Mouse (Mus musculus): Measurements from ENCODE around the gene Efcab8. TPM values are rescaled to one million over a fixed set of nuclear protein-coding genes. Genes with fewer than 3 reads are reported as not detected.
"Not testable (repeated sequence)": the region's sequence is repeated elsewhere in the genome, so short reads cannot be mapped to it uniquely, and the experiment has no call there.

Efcab8 gene
- total and polyA plus RNA-seq, 2 experiments from 2014 or later: 0.05 TPM; not detected in 1

GRCm38 (mm10) chr2:153808146-153808545 is 28.4 kb downstream of the Efcab8 start:
- WGBS: 76% methylated on average over 8 of the region's 8 CpGs

GRCm38 (mm10) chr2:153808841-153809240 is 29.1 kb downstream of the Efcab8 start:
- Histone ChIP-seq H3K36me3 (replicated peaks; ENCODE audit: control insufficient read depth, insufficient read depth, low read length) (no peaks in the 10 kb centered on the region), H3K9me3 (replicated peaks; ENCODE audit: control insufficient read depth, low read length) (no peaks in the 10 kb centered on the region), H3K27me3 (ENCODE audit: control insufficient read depth, insufficient read depth, low read length) (no peaks in the 10 kb centered on the region), H3K9ac (replicated peaks; ENCODE audit: low read depth, low read length) (no peak overlapping the region), H3K27ac (ENCODE audit: low read depth) (no peak overlapping the region), H3K4me2 (ENCODE audit: low read depth, low read length) (no peak overlapping the region), H3K4me1 (ENCODE audit: control insufficient read depth, insufficient read depth) (no peaks in the 10 kb centered on the region), H3K4me3 (ENCODE audit: low read depth, low read length) (no peak overlapping the region)
- 62% methylated on average over 6 of the region's 6 CpGs for WGBS
- TF ChIP-seq EP300 (IDR thresholded peaks at IDR 0.05; ENCODE audit: low read depth): no peak
- no peak for TF ChIP-seq CTCF (IDR thresholded peaks at IDR 0.05; ENCODE audit: low read depth)
- ATAC-seq (ENCODE audit: insufficient read depth, low read depth): no peak
- no peak for DNase-seq (ENCODE audit: low spot score)

More at GRCm38 (mm10) chr2:153808146-153808545, 28.4 kb downstream of the Efcab8 start:
- Histone ChIP-seq H3K36me3 (replicated peaks; ENCODE audit: control insufficient read depth, insufficient read depth, low read length) (no peaks in the 10 kb centered on the region), H3K4me1 (ENCODE audit: control insufficient read depth, insufficient read depth) (no peaks in the 10 kb centered on the region), H3K27me3 (ENCODE audit: control insufficient read depth, insufficient read depth, low read length) (no peaks in the 10 kb centered on the region), H3K4me3 (ENCODE audit: low read depth, low read length) (no peak overlapping the region), H3K27ac (ENCODE audit: low read depth) (no peak overlapping the region), H3K9me3 (replicated peaks; ENCODE audit: control insufficient read depth, low read length) (no peaks in the 10 kb centered on the region), H3K4me2 (ENCODE audit: low read depth, low read length) (no peak overlapping the region), H3K9ac (replicated peaks; ENCODE audit: low read depth, low read length) (no peak overlapping the region)
- ATAC-seq (ENCODE audit: insufficient read depth, low read depth): no peak
- no peak for DNase-seq (ENCODE audit: low spot score)
- no peak for TF ChIP-seq CTCF (IDR thresholded peaks at IDR 0.05; ENCODE audit: low read depth)
- no peak for TF ChIP-seq EP300 (IDR thresholded peaks at IDR 0.05; ENCODE audit: low read depth)

- no peaks in the 10 kb centered on the region for H3K4me1 ChIP-seq (ENCODE audit: control insufficient read depth, insufficient read depth)
- H3K4me3 ChIP-seq (ENCODE audit: low read depth, low read length): no peak overlapping the region
- TF ChIP-seq CTCF (IDR thresholded peaks at IDR 0.05; ENCODE audit: low read depth) (no peak), EP300 (IDR thresholded peaks at IDR 0.05; ENCODE audit: low read depth) (no peak)
- H3K36me3 ChIP-seq (replicated peaks; ENCODE audit: control insufficient read depth, insufficient read depth, low read length): no peaks in the 10 kb centered on the region
- H3K9me3 ChIP-seq (replicated peaks; ENCODE audit: control insufficient read depth, low read length): no peaks in the 10 kb centered on the region
- H3K9ac ChIP-seq (replicated peaks; ENCODE audit: low read depth, low read length): no peak overlapping the region
- no peak for ATAC-seq (ENCODE audit: insufficient read depth, low read depth)
- 33% methylated on average over 3 of the region's 3 CpGs for WGBS
- H3K4me2 ChIP-seq (ENCODE audit: low read depth, low read length): no peak overlapping the region
- H3K27ac ChIP-seq (ENCODE audit: low read depth): no peak overlapping the region
- DNase-seq (ENCODE audit: low spot score): no peak
- no peaks in the 10 kb centered on the region for H3K27me3 ChIP-seq (ENCODE audit: control insufficient read depth, insufficient read depth, low read length)
Observed at GRCm38 (mm10) chr2:153809921-153810320, 30.2 kb downstream of the Efcab8 start.

GRCm38 (mm10) chr2:153822005-153822543 is 42.3 kb downstream of the Efcab8 start:
- ATAC-seq (ENCODE audit: insufficient read depth, low read depth) (no peak), DNase-seq (ENCODE audit: low spot score) (no peak)
- Histone ChIP-seq H3K27me3 (ENCODE audit: control insufficient read depth, insufficient read depth, low read length) (no peaks in the 10 kb centered on the region), H3K9ac (replicated peaks; ENCODE audit: low read depth, low read length) (no peak overlapping the region), H3K4me2 (ENCODE audit: low read depth, low read length) (no peak overlapping the region), H3K4me1 (ENCODE audit: control insufficient read depth, insufficient read depth) (no peaks in the 10 kb centered on the region), H3K9me3 (replicated peaks; ENCODE audit: control insufficient read depth, low read length) (no peaks in the 10 kb centered on the region), H3K27ac (ENCODE audit: low read depth) (no peak overlapping the region), H3K4me3 (ENCODE audit: low read depth, low read length) (no peak overlapping the region), H3K36me3 (replicated peaks; ENCODE audit: control insufficient read depth, insufficient read depth, low read length) (no peaks in the 10 kb centered on the region)
- WGBS: 90% methylated on average over 2 of the region's 2 CpGs
- no peak for TF ChIP-seq EP300 (IDR thresholded peaks at IDR 0.05; ENCODE audit: low read depth)
- no peak for TF ChIP-seq CTCF (IDR thresholded peaks at IDR 0.05; ENCODE audit: low read depth)

- no peaks in the 10 kb centered on the region for H3K36me3 ChIP-seq (replicated peaks; ENCODE audit: control insufficient read depth, insufficient read depth, low read length)
- H3K4me1 ChIP-seq (ENCODE audit: control insufficient read depth, insufficient read depth): no peaks in the 10 kb centered on the region
- peak; percentile 41; the same call in 1 of the 2 replicates for ATAC-seq (ENCODE audit: insufficient read depth, low read depth)
- WGBS: 57% methylated on average over 6 of the region's 6 CpGs
- no peak overlapping the region for H3K27ac ChIP-seq (ENCODE audit: low read depth)
- no peak overlapping the region for H3K4me2 ChIP-seq (ENCODE audit: low read depth, low read length)
- no peak overlapping the region for H3K9ac ChIP-seq (replicated peaks; ENCODE audit: low read depth, low read length)
- no peak overlapping the region for H3K4me3 ChIP-seq (ENCODE audit: low read depth, low read length)
- TF ChIP-seq EP300 (IDR thresholded peaks at IDR 0.05; ENCODE audit: low read depth): no peak
- no peak for TF ChIP-seq CTCF (IDR thresholded peaks at IDR 0.05; ENCODE audit: low read depth)
- no peaks in the 10 kb centered on the region for H3K27me3 ChIP-seq (ENCODE audit: control insufficient read depth, insufficient read depth, low read length)
- no peaks in the 10 kb centered on the region for H3K9me3 ChIP-seq (replicated peaks; ENCODE audit: control insufficient read depth, low read length)
- DNase-seq (ENCODE audit: low spot score): peak; percentile 21
Observed at GRCm38 (mm10) chr2:153824593-153824992, 44.9 kb downstream of the Efcab8 start.

GRCm38 (mm10) chr2:153825900-153826299 is 46.2 kb downstream of the Efcab8 start:
- not testable (repeated sequence) for H3K4me2 ChIP-seq (ENCODE audit: low read depth, low read length); H3K9me3 ChIP-seq (replicated peaks; ENCODE audit: control insufficient read depth, low read length); H3K9ac ChIP-seq (replicated peaks; ENCODE audit: low read depth, low read length); H3K27ac ChIP-seq (ENCODE audit: low read depth); H3K27me3 ChIP-seq (ENCODE audit: control insufficient read depth, insufficient read depth, low read length); H3K36me3 ChIP-seq (replicated peaks; ENCODE audit: control insufficient read depth, insufficient read depth, low read length); ATAC-seq (ENCODE audit: insufficient read depth, low read depth); H3K4me3 ChIP-seq (ENCODE audit: low read depth, low read length); H3K4me1 ChIP-seq (ENCODE audit: control insufficient read depth, insufficient read depth); DNase-seq (ENCODE audit: low spot score)
- 44% methylated on average over 31 of the region's 32 CpGs for WGBS

Measured in heart, postnatal 0 days (tissue).